Mouse (Mus musculus) lung, postnatal 14 days (tissue): ENCODE measurements at regions not wholly inside any gene's neighbourhood (a gene's known extent, or its start where the extent isn't known, plus 50 kb on each side); places are given as distances from the start of the nearest gene placed in this dataset.

Experiments
- DNase-seq: peaks from one replicate; pipeline ENCODE4 v3.0.0; 2021

DNA sequence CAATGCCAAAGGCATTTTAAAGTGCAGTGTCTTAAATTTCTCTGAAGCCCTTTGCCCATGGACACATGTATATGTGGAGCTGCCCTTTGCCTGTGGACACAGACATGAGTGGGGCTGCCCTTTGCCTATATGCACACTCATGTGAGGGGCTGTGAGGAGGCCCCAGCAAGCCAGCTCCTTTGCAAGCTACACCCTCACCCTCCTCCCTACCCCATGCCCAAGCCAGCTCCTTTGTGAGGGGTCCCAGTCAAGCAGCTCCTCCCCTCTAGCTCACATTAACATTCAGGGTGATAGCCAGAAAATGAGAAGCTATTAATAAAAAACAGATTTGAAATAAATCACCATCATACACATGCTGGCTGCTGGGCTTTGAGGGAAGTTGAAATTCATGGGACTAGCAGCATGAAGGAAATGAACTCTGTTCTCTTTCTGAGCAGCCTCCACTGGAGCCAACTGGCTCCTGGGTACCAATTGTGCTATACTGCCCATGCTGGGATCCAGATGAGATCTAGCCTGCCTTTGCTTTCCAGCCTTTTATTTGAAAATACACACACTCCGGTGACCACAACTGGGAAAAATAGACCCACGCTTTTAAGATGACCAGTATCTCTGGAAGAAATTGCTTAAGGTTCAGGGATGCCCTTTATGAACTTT is 151.4 kb downstream of the Abcc12 start:
- DNase-seq: no peak

GRCm38 (mm10) chr8:86428131-86428530 is 152.4 kb downstream of the Abcc12 start:
- DNase-seq: no peak

DNA sequence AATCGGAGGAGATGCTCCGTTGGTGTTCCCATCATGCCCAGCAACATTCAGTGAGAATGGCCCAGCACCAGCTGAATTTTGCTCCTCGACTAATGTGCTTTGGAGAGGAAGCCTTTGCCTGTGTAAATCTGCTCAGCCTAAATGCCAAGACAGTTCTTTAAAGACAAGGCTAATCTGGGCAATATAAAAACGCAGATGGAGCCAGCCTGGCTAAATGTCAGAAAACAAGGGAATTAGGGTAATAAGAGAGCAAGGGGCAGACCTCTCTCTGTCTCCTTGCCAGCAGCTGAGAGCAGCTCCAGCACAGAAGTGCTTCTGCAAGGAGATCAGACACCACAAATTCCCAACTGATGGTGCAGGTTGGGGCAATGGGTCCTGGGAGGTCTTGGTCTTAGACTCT is 154.4 kb downstream of the Abcc12 start:
- no peak for DNase-seq

- no peak for DNase-seq
Observed at GRCm38 (mm10) chr8:86425382-86425781, 155.1 kb downstream of the Abcc12 start.

- DNase-seq: no peak
Observed at GRCm38 (mm10) chr8:86419059-86419651, 161.3 kb downstream of the Abcc12 start.

DNA sequence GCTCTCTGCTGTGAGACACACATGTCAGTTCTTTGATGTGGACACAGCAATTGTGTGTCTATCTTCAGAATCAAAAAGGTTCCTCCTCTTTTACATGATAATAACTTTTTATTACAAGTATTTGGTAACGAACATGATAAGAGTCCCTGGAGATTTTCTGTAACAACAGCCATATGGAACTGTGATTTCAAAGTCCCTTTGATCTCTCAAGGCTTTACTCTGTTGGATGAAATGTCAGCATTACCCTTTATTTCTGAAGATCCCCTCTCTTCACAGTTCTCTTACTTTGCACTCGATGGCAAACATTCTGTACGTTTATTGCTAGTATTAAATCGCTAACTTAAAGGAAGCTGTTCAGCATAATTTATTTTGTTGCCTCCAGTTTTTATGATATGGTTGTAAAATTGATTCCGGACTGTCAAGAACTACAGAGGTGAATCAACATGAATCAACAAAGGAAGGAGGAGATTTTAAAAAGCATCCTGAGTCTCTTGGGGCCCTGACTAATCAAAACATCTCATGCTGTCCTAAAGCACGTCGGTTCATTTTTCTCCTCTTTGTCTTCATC is 162.0 kb downstream of the Abcc12 start:
- no peak for DNase-seq

DNA sequence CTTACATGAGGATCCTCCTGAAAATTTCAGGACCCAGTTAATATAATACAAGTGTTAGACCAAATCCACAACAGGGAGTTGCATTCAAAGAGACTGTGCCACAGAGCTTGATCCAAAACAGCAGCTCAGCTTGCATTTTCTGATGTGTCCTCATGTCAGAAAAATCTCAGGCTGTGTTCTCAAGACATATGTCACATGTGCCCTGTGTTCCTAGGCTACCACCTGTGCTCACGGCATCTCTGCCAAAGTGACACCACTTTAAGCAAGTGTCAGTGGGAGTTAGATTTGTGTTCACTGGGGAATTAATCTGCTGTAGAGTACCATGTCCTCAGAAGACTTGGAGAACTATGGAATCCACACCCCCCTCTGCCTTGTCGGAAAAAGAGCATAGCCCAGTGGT is 165.3 kb downstream of the Abcc12 start:
- DNase-seq: no peak

- DNase-seq: no peak
Observed at GRCm38 (mm10) chr8:86411232-86411631, 169.3 kb downstream of the Abcc12 start.

GRCm38 (mm10) chr8:86406196-86406595 is 174.3 kb downstream of the Abcc12 start:
- no peak for DNase-seq

DNA sequence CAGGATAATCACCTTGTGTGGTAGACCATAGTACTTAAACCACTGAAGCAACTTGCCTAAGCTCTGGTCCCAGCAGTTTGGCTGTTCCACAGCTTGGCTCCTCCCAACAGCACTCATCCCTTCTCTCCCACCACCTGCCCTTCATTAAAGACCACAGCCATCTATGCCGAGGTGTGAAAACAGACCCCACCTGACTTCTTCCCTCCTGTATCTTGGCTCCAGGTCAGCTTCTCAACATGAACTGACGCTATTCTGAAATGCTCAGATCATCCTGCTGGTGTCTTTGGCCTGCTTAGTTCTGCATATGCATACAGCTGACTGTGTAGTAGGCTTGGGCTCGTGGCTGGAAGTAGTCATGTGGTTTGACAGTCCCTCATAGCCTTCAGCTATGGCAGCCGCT is 177.1 kb downstream of the Abcc12 start:
- DNase-seq: no peak

DNA sequence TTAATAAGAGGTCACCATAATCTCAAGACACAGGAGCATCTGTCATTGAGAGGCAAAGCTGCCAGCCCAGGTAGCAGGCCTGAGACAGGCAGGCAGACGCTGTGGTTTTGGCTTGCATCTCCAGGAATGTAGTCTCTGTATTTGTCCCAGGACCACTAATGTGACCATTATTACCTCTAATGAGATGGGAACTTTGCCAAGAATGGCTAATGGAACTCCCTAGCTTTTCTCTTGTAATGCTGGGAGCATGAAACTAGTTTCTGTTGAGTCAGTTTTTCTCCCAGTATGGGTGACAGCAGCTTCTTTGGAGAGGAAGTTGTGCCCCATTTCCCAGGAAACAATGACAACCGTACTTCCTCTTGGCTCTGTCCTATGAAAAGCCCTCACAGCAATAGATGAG is 178.5 kb downstream of the Abcc12 start:
- DNase-seq: no peak

- DNase-seq: no peak
Observed at GRCm38 (mm10) chr8:86395121-86395520, 185.4 kb downstream of the Abcc12 start.

DNA sequence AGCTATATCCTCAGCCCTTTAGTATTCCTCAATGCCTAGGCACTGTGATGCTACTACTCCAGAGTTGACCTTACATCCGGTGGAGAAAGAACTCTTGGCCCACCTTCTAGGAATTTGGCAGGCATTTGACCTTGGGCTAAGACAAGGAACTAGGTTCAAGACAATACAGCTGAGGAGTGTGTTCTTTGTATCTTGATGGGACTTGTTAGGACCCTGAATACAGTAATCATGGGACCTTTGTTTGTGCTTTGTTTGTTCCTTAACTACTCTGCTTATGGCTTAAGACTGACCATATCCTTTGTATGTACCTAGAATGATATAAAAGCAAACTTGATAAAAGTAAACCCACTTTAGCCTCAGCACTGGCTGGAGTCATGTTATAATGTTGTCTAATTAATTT is 186.7 kb downstream of the Abcc12 start:
- no peak for DNase-seq

GRCm38 (mm10) chr8:86393374-86393773 is 187.1 kb downstream of the Abcc12 start:
- DNase-seq: no peak

GRCm38 (mm10) chr8:86390715-86391114 is 189.8 kb downstream of the Abcc12 start:
- no peak for DNase-seq

- DNase-seq: no peak
Observed at GRCm38 (mm10) chr8:86389690-86390671, 190.5 kb downstream of the Abcc12 start.

- DNase-seq: no peak
Observed at GRCm38 (mm10) chr8:86385236-86385635, 195.2 kb downstream of the Abcc12 start.

DNA sequence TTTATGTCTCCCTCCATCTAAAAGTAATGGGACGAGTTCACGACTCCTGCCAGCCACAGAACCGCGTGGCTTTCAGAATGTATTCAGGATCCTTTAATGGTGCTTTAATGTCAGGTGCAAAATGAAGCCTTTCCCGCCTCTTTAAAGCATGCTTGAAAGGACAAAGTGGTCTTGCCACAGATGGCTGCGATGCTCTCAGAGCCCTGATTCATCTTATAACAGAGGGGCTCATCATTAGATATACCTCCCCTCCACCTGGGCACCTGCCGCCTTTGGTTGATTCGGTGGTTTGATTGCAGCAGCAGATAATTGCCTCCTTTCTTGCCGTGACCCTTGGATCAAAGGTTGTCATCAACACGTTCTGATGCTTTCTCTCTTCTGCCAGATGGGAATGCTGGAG is 198.5 kb downstream of the Abcc12 start:
- no peak for DNase-seq

DNA sequence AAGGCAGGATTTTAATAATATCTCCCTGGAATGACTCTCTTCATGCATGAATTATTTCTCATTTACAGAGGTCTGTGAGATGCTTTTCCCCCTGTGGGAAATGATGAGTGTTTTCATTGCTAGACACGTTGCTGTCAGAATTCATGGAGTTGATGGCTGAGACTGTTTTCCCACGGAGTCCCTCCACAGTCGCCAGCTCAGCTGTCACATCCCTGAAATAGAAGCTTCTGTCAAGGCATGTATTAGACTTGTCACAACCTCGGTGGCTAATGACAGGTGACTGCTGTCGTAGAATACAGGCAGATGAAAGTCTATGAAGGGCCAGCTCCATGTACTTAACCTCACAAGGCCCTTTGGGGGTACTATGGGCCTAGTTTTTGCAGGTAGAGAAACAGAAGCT is 212.4 kb downstream of the Abcc12 start:
- DNase-seq: no peak

GRCm38 (mm10) chr8:86366636-86367035 is 213.8 kb downstream of the Abcc12 start:
- DNase-seq: no peak

- DNase-seq: no peak
Observed at GRCm38 (mm10) chr8:86365726-86366125, 214.8 kb downstream of the Abcc12 start.

DNA sequence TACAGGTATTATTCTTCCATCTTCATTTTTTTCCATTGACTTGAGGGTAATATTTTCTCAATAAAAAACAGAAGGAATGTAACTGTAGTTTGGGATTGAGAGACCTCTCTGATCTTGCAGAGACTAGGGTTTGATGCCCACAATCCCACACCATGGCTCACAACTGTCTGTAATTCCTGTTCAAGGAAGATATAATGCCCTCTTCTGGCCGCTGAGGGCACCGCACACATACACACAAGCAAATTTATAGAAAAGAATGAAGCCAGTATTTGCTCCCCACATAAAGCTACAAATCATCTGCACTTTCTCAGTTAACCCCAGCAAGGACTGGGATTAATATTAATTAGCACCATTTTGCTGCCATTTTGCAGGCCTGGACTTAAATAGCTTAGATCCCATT is 215.6 kb downstream of the Abcc12 start:
- DNase-seq: no peak

- DNase-seq: no peak
Observed at GRCm38 (mm10) chr8:86360283-86360682, 220.2 kb downstream of the Abcc12 start.

GRCm38 (mm10) chr8:86359518-86359917 is 221.0 kb downstream of the Abcc12 start:
- no peak for DNase-seq
